Mouse (Mus musculus) embryonic facial prominence, embryonic 10.5 days (tissue): ENCODE measurements at regions not wholly inside any gene's neighbourhood (a gene's known extent, or its start where the extent isn't known, plus 50 kb on each side); places are given as distances from the start of the nearest gene placed in this dataset.
"Not testable (repeated sequence)": the region's sequence is repeated elsewhere in the genome, so short reads cannot be mapped to it uniquely, and the experiment has no call there.

Experiments
- DNase-seq: peaks from one replicate; pipeline ENCODE4 v3.0.0-alpha.2; 2017; ENCODE audit warnings: low spot score
- H3K27ac ChIP-seq: fragments of 300-500 bp; sonication (generic); replicated peaks from 2 replicates; pipeline ENCODE4 v1.5.1; 2016; ENCODE audit warnings: mild to moderate bottlenecking
- H3K27me3 ChIP-seq: fragments of 300-500 bp; sonication (generic); replicated peaks from 2 replicates; pipeline ENCODE4 v1.6.1; 2016; ENCODE audit warnings: low read depth, mild to moderate bottlenecking; ENCODE audit not compliant: poor library complexity, severe bottlenecking
- H3K36me3 ChIP-seq: fragments of 300-500 bp; sonication (generic); replicated peaks from 2 replicates; pipeline ENCODE4 v1.6.1; 2016; ENCODE audit warnings: mild to moderate bottlenecking, moderate library complexity
- H3K4me1 ChIP-seq: fragments of 300-500 bp; sonication (generic); 2 replicates; pipeline ENCODE4 v1.6.1; 2016
- H3K4me3 ChIP-seq: fragments of 300-500 bp; sonication (generic); 2 replicates; pipeline ENCODE4 v1.5.1; 2016; ENCODE audit warnings: mild to moderate bottlenecking, moderate library complexity
- H3K9me3 ChIP-seq: fragments of 300-500 bp; sonication (generic); 2 replicates; pipeline ENCODE4 v1.6.1; 2016; ENCODE audit warnings: mild to moderate bottlenecking
- WGBS: fragments of 180-500 bp; shearing (Covaris S2); methylation state at CpG from one replicate; pipeline ENCODE4 v1.1.7; 2016; 5-methylcytosine and 5-hydroxymethylcytosine counted together

GRCm38 (mm10) chr12:18130053-18130452 lies 384.3 kb upstream of the 5730507C01Rik start:
- H3K27ac ChIP-seq, H3K27me3 ChIP-seq, H3K4me1 ChIP-seq, DNase-seq, H3K36me3 ChIP-seq, H3K4me3 ChIP-seq: not testable (repeated sequence)
- peaks cover 28% of the 10 kb centered on the region for H3K9me3 ChIP-seq
- 98% methylated on average over 20 of the region's 22 CpGs for WGBS

- H3K9me3 ChIP-seq = peaks cover 38% of the 10 kb centered on the region
- not testable (repeated sequence) for H3K4me3 ChIP-seq
Observed at GRCm38 (mm10) chr12:18133170-18133569, 381.1 kb upstream of the 5730507C01Rik start.

GRCm38 (mm10) chr12:18135286-18135965 lies 378.9 kb upstream of the 5730507C01Rik start:
- H3K36me3 ChIP-seq = no peaks in the 10 kb centered on the region
- 49% methylated on average over 41 of the region's 42 CpGs for WGBS
- DNase-seq = no peak
- H3K27ac ChIP-seq = no peak overlapping the region
- peaks cover 45% of the 10 kb centered on the region for H3K9me3 ChIP-seq
- H3K27me3 ChIP-seq = no peaks in the 10 kb centered on the region
- H3K4me3 ChIP-seq = no peak overlapping the region
- no peaks in the 10 kb centered on the region for H3K4me1 ChIP-seq

More at GRCm38 (mm10) chr12:18133170-18133569, 381.1 kb upstream of the 5730507C01Rik start:
- WGBS = 94% methylated on average over 14 of the region's 16 CpGs
- not testable (repeated sequence) for H3K27ac ChIP-seq, DNase-seq, H3K4me1 ChIP-seq, H3K36me3 ChIP-seq, H3K27me3 ChIP-seq

DNA sequence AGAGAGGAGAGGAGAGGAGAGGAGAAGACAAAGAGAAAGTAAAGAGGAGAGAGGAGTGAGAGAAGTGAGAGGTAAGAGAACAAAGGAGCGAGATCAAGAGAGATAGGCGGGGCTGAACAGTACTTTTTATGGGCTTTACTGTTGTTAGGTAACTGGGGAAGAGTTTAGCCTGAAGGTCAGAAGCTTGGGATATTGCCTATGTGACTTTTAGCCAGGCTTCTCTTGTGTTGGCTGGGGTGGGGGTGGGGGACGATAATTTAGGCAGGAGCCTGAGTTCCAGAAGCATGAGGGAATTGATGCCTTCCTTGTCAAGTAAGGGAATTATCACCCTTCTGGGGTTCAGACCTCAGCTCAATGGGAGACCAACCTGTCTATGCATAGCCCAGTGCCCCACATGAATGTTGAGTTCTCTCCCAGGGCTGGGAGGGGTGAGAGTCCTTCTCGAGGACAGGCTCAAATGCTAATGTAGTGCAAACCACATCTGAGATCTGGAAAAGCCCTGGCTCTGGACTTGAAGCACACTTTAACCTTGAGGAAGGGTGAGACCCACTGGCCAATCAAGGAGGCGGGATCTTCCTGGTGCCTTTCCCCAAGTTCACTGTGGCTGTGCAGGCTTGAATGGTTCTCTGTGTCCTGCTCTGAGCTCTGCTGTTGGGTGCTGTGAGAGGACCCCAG lies 373.8 kb upstream of the 5730507C01Rik start:
- not testable (repeated sequence) for H3K4me1 ChIP-seq, H3K27ac ChIP-seq, H3K36me3 ChIP-seq, H3K27me3 ChIP-seq, H3K4me3 ChIP-seq, DNase-seq
- peaks cover 56% of the 10 kb centered on the region for H3K9me3 ChIP-seq
- 83% methylated on average over 5 of the region's 5 CpGs for WGBS
